Mouse (Mus musculus) embryonic fibroblast, embryonic 13.5 days (primary cell): ENCODE data around the gene Ap3b1.

Experiments
- CTCF ChIP-seq: IDR thresholded peaks from 2 replicates; pipeline ENCODE4 v1.5.1; 2011; ENCODE audit warnings: mild to moderate bottlenecking, control low read depth, low read length, moderate library complexity, borderline replicate concordance; ENCODE audit not compliant: insufficient read depth
- POLR2A ChIP-seq: IDR thresholded peaks from 2 replicates; pipeline ENCODE4 v1.6.1; 2011; ENCODE audit warnings: low read depth, mild to moderate bottlenecking, control low read depth, low read length, moderate library complexity

DNA sequence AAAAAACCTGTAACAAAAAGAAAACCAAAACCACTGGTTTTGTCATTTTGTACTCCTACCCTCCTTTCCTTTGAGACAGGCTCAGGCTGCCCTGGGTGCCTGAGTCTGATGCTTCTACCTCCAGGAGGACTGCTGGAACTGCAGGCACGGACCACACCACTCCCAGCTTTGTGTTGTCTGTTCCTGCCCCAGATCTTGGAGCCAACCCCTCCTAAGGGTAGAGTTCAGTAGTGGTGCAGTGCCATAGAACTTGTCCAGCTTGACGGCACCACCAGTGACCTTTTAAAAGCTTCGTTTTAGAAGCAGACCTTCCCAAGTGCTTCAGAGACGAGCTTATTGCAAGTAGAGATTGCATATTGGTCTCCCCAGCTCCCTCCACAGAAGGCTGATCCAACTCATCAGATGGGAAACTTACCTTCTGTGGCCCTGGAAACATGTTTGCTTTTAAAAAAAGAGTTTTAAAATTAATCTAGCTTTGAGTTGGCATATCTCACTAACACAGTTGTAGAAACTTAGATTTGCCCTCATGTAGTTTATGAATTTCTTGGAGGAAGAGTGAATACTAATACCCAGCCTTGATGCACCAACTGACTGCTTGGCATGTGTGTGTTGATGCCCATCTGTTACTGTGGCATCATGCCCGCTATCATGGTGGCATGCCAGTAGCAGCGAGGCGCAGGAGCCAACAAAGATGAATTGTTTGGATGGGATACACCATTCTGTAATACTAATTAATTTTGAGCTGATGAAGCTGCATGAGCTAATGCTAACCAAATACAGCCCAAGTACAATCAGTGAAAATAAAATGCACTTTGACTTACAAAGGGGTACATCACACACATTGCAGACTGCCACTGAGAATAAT, 17.0 kb downstream of the Ap3b1 start:
- TF ChIP-seq CTCF: no peak
- TF ChIP-seq POLR2A: no peak
